Mouse (Mus musculus) hindbrain, embryonic 10.5 days (tissue): Measurements from ENCODE around the gene Tll2. TPM values are rescaled to one million over a fixed set of nuclear protein-coding genes. Genes with fewer than 3 reads are reported as not detected.

Experiments
- DNase-seq: peaks from one replicate; pipeline ENCODE4 v3.0.0-alpha.2; 2017; ENCODE audit warnings: low spot score
- H3K27ac ChIP-seq: fragments of 300-500 bp; sonication (generic); 2 replicates; pipeline ENCODE4 v1.5.1; 2016; ENCODE audit warnings: mild to moderate bottlenecking, moderate library complexity
- H3K27me3 ChIP-seq: fragments of 300-500 bp; sonication (generic); 2 replicates; pipeline ENCODE4 v1.6.1; 2016; ENCODE audit warnings: mild to moderate bottlenecking; ENCODE audit not compliant: poor library complexity, insufficient read depth, severe bottlenecking
- H3K36me3 ChIP-seq: fragments of 300-500 bp; sonication (generic); 2 replicates; pipeline ENCODE4 v1.6.1; 2016; ENCODE audit warnings: mild to moderate bottlenecking, moderate library complexity
- H3K4me1 ChIP-seq: fragments of 300-500 bp; sonication (generic); replicated peaks from 2 replicates; pipeline ENCODE4 v1.6.1; 2016; ENCODE audit warnings: mild to moderate bottlenecking
- H3K4me3 ChIP-seq: fragments of 300-500 bp; sonication (generic); 2 replicates; pipeline ENCODE4 v1.5.1; 2016; ENCODE audit warnings: mild to moderate bottlenecking, moderate library complexity
- H3K9me3 ChIP-seq: fragments of 300-500 bp; sonication (generic); 2 replicates; pipeline ENCODE4 v1.6.1; 2016; ENCODE audit warnings: mild to moderate bottlenecking, moderate library complexity
- WGBS: fragments of 180-500 bp; shearing (Covaris S2); methylation state at CpG from one replicate; pipeline ENCODE4 v1.1.7; 2016; 5-methylcytosine and 5-hydroxymethylcytosine counted together
- polyA plus RNA-seq: library from polyadenylated mRNA; unstranded; fragments of >200 nt; fragmentation: Nextera tagmentation; extraction: Ambion mirVana; gene quantifications from 2 replicates; pipeline ENCODE4 v1.2.1, GENCODE M21; 2016

Gene Tll2
- polyA plus RNA-seq, 1 experiment from 2014 or later: 0.68 TPM

GRCm38 (mm10) chr19:41193379-41193778, 13.3 kb downstream of the Tll2 start:
- WGBS: 88% methylated on average over 1 of the region's 1 CpGs
- H3K9me3 ChIP-seq: no peaks in the 10 kb centered on the region
- peaks cover 25% of the 10 kb centered on the region for H3K27me3 ChIP-seq
- H3K4me1 ChIP-seq: peaks cover 37% of the 10 kb centered on the region
- no peak for DNase-seq
- H3K36me3 ChIP-seq: no peaks in the 10 kb centered on the region
- H3K27ac ChIP-seq: no peak overlapping the region
- H3K4me3 ChIP-seq: no peak overlapping the region

GRCm38 (mm10) chr19:41192953-41193352, 13.7 kb downstream of the Tll2 start:
- no peak for DNase-seq
- peaks cover 37% of the 10 kb centered on the region for H3K4me1 ChIP-seq
- no peaks in the 10 kb centered on the region for H3K36me3 ChIP-seq
- no peak overlapping the region for H3K4me3 ChIP-seq
- peaks cover 25% of the 10 kb centered on the region for H3K27me3 ChIP-seq
- WGBS: 93% methylated on average over 4 of the region's 4 CpGs
- H3K27ac ChIP-seq: no peak overlapping the region
- H3K9me3 ChIP-seq: no peaks in the 10 kb centered on the region

GRCm38 (mm10) chr19:41191724-41192123, 14.9 kb downstream of the Tll2 start:
- WGBS: 85% methylated on average over 9 of the region's 9 CpGs
- Histone ChIP-seq H3K27me3 (peaks cover 25% of the 10 kb centered on the region), H3K4me1 (peaks cover 37% of the 10 kb centered on the region), H3K27ac (peak overlapping the region; percentile 43; the same call in 1 of the 2 replicates), H3K4me3 (no peak overlapping the region), H3K36me3 (no peaks in the 10 kb centered on the region), H3K9me3 (no peaks in the 10 kb centered on the region)
- peak; percentile 37 for DNase-seq

GRCm38 (mm10) chr19:41190876-41191434, 15.7 kb downstream of the Tll2 start:
- Histone ChIP-seq H3K4me3 (no peak overlapping the region), H3K36me3 (no peaks in the 10 kb centered on the region), H3K27ac (0 out of 2 replicates have a peak overlapping the region, but pooled peaks have one; percentile 37), H3K27me3 (peaks cover 25% of the 10 kb centered on the region), H3K4me1 (peaks cover 37% of the 10 kb centered on the region), H3K9me3 (no peaks in the 10 kb centered on the region)
- peak; percentile 24 for DNase-seq
- 40% methylated on average over 6 of the region's 6 CpGs for WGBS

GRCm38 (mm10) chr19:41177331-41177730, 29.3 kb downstream of the Tll2 start:
- DNase-seq: no peak
- WGBS: 28% methylated on average over 6 of the region's 6 CpGs
- no peaks in the 10 kb centered on the region for H3K36me3 ChIP-seq

GRCm38 (mm10) chr19:41176881-41177280, 29.8 kb downstream of the Tll2 start:
- Histone ChIP-seq H3K4me3 (no peak overlapping the region), H3K36me3 (no peaks in the 10 kb centered on the region), H3K27ac (no peak overlapping the region), H3K4me1 (peaks cover 9% of the 10 kb centered on the region; the same call in 1 of the 2 replicates), H3K9me3 (no peaks in the 10 kb centered on the region), H3K27me3 (peaks cover 53% of the 10 kb centered on the region)
- no peak for DNase-seq
- whole genome bisulfite sequencing: 76% methylated on average over 2 of the region's 2 CpGs

More at GRCm38 (mm10) chr19:41177331-41177730, 29.3 kb downstream of the Tll2 start:
- H3K4me3 ChIP-seq: no peak overlapping the region
- H3K27me3 ChIP-seq: peaks cover 54% of the 10 kb centered on the region
- H3K9me3 ChIP-seq: no peaks in the 10 kb centered on the region
- peaks cover 9% of the 10 kb centered on the region; the same call in 1 of the 2 replicates for H3K4me1 ChIP-seq
- H3K27ac ChIP-seq: no peak overlapping the region

GRCm38 (mm10) chr19:41165914-41166235, 40.8 kb downstream of the Tll2 start:
- WGBS: 91% methylated on average over 5 of the region's 5 CpGs

GRCm38 (mm10) chr19:41165144-41165913, 41.3 kb downstream of the Tll2 start:
- Histone ChIP-seq H3K27me3 (peaks cover 9% of the 10 kb centered on the region; the same call in 1 of the 2 replicates), H3K9me3 (no peaks in the 10 kb centered on the region), H3K4me3 (no peak overlapping the region), H3K4me1 (peaks cover 27% of the 10 kb centered on the region), H3K27ac (peak overlapping the region; percentile 1), H3K36me3 (no peaks in the 10 kb centered on the region)
- 81% methylated on average over 14 of the region's 14 CpGs for WGBS
- DNase-seq: no peak

More at GRCm38 (mm10) chr19:41165914-41166235, 40.8 kb downstream of the Tll2 start:
- Histone ChIP-seq H3K4me3 (no peak overlapping the region), H3K9me3 (no peaks in the 10 kb centered on the region), H3K36me3 (no peaks in the 10 kb centered on the region), H3K27me3 (peaks cover 13% of the 10 kb centered on the region; the same call in 1 of the 2 replicates), H3K27ac (no peak overlapping the region), H3K4me1 (peaks cover 23% of the 10 kb centered on the region)
- DNase-seq: no peak

DNA sequence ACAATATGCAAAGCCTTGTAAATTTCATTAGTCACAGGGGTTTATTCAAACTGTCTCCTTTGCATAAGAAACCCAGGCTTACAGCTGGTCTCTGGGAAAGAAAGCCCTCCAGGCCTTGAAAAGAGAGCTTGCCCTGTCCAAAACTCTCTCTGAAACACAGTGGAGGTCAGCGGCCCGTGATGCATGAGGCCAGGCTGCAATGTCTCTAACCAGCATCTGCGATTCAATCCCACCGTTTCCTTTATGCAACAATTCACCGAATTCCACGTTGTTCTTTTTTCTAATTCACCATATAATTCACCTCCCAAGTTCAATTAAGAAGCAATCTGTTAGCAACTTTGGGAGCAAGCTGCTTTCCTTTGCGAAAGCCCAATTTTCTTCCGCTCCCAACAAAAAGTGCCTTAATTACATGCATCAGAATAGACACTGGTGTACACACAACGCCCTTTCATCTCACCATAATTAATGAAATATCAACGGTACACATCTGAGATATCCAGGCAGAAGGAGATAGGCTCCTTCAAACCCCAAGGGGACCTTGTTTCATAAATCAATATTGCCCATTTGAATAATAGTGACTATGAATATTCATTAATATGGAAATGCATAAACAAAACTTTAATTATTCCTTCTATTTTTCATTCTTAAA, 42.1 kb downstream of the Tll2 start:
- Histone ChIP-seq H3K27ac (peak overlapping the region; percentile 1), H3K27me3 (peaks cover 5% of the 10 kb centered on the region; the same call in 1 of the 2 replicates)
- peak; percentile 34 for DNase-seq

DNA sequence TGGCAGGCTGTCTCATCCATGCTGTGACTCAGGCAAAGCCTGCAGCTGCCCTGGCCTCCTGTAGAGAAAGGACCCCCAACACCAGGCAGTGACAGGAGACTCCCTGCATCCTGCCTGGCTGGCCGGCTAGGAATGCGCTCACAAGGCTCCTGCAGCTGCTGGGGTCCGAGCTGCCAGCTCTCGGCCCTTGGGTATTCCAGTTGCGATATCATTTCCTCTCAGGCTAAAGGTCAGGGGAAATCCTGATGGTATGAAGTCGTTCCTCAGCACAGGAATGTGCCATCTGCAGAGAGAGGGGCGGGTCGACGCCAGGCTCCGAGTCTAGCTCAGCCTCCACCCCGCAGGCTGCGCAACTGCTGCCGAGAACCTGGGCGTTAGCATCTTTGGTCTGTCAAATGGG, 46.2 kb downstream of the Tll2 start:
- no peak overlapping the region for H3K27ac ChIP-seq
- no peaks in the 10 kb centered on the region for H3K9me3 ChIP-seq
- no peak overlapping the region for H3K4me3 ChIP-seq
- H3K4me1 ChIP-seq: peaks cover 23% of the 10 kb centered on the region
- no peaks in the 10 kb centered on the region for H3K36me3 ChIP-seq
- 46% methylated on average over 14 of the region's 14 CpGs for WGBS
- DNase-seq: peak; percentile 10
- no peaks in the 10 kb centered on the region; the same call in 1 of the 2 replicates for H3K27me3 ChIP-seq

More for the DNA sequence above, 42.1 kb downstream of the Tll2 start:
- H3K4me1 ChIP-seq: peaks cover 30% of the 10 kb centered on the region
- H3K4me3 ChIP-seq: no peak overlapping the region
- H3K36me3 ChIP-seq: no peaks in the 10 kb centered on the region
- WGBS: 46% methylated on average over 10 of the region's 10 CpGs
- no peaks in the 10 kb centered on the region for H3K9me3 ChIP-seq

GRCm38 (mm10) chr19:41154681-41155080, 52.0 kb downstream of the Tll2 start:
- DNase-seq: no peak
- no peak overlapping the region for H3K27ac ChIP-seq
- H3K27me3 ChIP-seq: no peaks in the 10 kb centered on the region
- WGBS: 83% methylated on average over 7 of the region's 7 CpGs
- H3K4me3 ChIP-seq: no peak overlapping the region
- no peaks in the 10 kb centered on the region for H3K4me1 ChIP-seq
- peaks cover 8% of the 10 kb centered on the region; the same call in 1 of the 2 replicates for H3K9me3 ChIP-seq
- H3K36me3 ChIP-seq: no peaks in the 10 kb centered on the region

DNA sequence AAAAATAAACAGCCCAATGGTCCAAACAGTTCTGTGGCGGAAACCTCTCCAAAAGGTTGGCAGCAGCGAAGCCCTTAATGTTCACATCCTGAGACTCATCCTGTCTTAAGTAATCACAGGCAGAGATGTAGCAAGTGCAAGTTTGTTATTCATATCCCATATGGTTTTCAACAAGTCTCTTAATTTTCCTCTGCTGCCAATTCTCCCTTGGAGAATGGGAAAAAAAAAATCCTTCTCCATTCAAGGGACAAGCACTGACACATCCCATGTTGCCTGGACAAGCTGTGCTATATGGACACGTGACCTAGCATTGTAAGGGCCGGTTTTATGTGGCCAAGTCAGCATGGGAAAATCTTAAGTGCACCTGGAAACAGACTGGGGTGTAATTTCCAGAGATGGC, 54.2 kb downstream of the Tll2 start:
- H3K27me3 ChIP-seq: no peaks in the 10 kb centered on the region
- H3K36me3 ChIP-seq: no peaks in the 10 kb centered on the region
- H3K4me3 ChIP-seq: no peak overlapping the region
- DNase-seq: no peak
- no peaks in the 10 kb centered on the region for H3K4me1 ChIP-seq
- no peak overlapping the region for H3K27ac ChIP-seq
- 94% methylated on average over 4 of the region's 4 CpGs for WGBS
- peaks cover 8% of the 10 kb centered on the region; the same call in 1 of the 2 replicates for H3K9me3 ChIP-seq

DNA sequence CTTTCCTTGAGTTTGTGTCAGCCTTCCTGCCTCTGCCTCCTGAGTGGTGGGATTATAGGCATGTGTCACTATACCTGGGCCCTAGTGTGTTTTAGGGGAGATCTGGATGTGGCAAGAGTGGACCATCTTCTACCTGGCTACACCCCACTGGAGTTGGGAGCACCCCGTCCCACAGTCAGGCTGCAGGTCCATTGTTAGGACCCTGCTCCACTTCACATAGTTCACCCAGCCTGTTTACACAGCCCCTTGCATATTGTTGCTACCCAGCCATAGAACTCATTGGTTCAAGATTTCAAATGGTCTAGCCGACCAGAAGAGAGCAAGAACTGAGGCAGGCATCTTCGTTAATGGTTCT, 54.6 kb downstream of the Tll2 start:
- H3K36me3 ChIP-seq: no peaks in the 10 kb centered on the region
- H3K27ac ChIP-seq: no peak overlapping the region
- H3K9me3 ChIP-seq: peaks cover 8% of the 10 kb centered on the region; the same call in 1 of the 2 replicates
- no peak overlapping the region for H3K4me3 ChIP-seq
- no peaks in the 10 kb centered on the region for H3K4me1 ChIP-seq
- no peaks in the 10 kb centered on the region for H3K27me3 ChIP-seq
- WGBS: 87% methylated on average over 3 of the region's 3 CpGs
- DNase-seq: no peak
